Mouse (Mus musculus): ENCODE results near the gene Pdap1.

GRCm38 (mm10) chr5:145116316-145116715 lies 23.7 kb downstream of the Pdap1 start:
- no peak for TF ChIP-seq CTCF (IDR thresholded peaks at IDR 0.05; ENCODE audit: borderline replicate concordance, control insufficient read depth, extremely low read depth, insufficient read depth, low read length, poor library complexity)
- TF ChIP-seq POLR2A (IDR thresholded peaks at IDR 0.05; ENCODE audit: control insufficient read depth, extremely low read depth, insufficient read depth, low read length, poor library complexity) = no peak

Measured in thymus, adult 2 months (tissue).